Mouse (Mus musculus) lung, postnatal 0 days (tissue): ENCODE results near the gene Kndc1.

Source experiments
- CTCF ChIP-seq: IDR thresholded peaks from 2 replicates; pipeline ENCODE4 v1.5.1; 2016; ENCODE audit warnings: antibody characterized with exemption, mild to moderate bottlenecking
- EP300 ChIP-seq: IDR thresholded peaks from 2 replicates; pipeline ENCODE4 v1.6.1; 2016; ENCODE audit warnings: antibody characterized with exemption, mild to moderate bottlenecking, control low read depth

DNA sequence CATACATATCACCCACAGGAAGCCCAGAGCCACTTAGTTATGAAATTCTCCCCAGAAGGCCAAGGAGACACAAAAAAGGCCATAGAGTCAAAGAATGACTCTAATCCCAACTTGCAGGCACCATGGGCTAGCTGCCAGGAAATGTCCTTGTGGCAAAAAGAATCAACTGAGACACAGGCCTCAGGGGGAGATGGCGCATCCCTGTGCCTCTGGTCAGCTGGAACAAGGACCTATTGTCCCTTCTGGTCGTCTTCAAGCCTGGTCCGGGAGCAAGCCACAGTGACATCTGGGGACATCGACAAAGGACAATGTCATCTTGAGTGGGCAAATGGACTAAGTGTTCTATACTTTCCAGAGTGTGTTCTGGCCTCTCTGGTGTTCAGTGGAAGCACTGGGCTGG, 11.0 kb upstream of the Kndc1 start:
- TF ChIP-seq EP300 (no peak), CTCF (no peak)
